Mouse (Mus musculus) retina, postnatal 7 days (tissue): Measurements from ENCODE around the gene V1ra8.
"Not testable (repeated sequence)": the region's sequence is repeated elsewhere in the genome, so short reads cannot be mapped to it uniquely, and the experiment has no call there.

Experiments used
- DNase-seq: peaks from one replicate; pipeline ENCODE4 v3.0.0-alpha.2; 2012; ENCODE audit warnings: low read depth, low spot score

Gene V1ra8

GRCm38 (mm10) chr6:90202493-90202892 lies at the start of gene V1ra8:
TSS of gene V1ra8 (plus strand) at chr6:90202793.
- DNase-seq = not testable (repeated sequence)

- DNase-seq = no peak
Measured at GRCm38 (mm10) chr6:90160139-90160538, 42.5 kb upstream of the V1ra8 start.

GRCm38 (mm10) chr6:90174508-90174907 lies 28.1 kb upstream of the V1ra8 start, which contains the start of gene Vmn1r52:
TSS of gene Vmn1r52 (plus strand) at chr6:90174808.
- no peak for DNase-seq

GRCm38 (mm10) chr6:90224338-90224737 lies 21.7 kb downstream of the V1ra8 start, which contains the start of gene Vmn1r53:
TSS of gene Vmn1r53 (minus strand) at chr6:90224438.
- DNase-seq = no peak

- not testable (repeated sequence) for DNase-seq
Measured at GRCm38 (mm10) chr6:90232114-90232513, 29.5 kb downstream of the V1ra8 start.

GRCm38 (mm10) chr6:90232681-90233080 lies 30.1 kb downstream of the V1ra8 start:
- no peak for DNase-seq

- no peak for DNase-seq
Measured at GRCm38 (mm10) chr6:90244019-90244418, 41.4 kb downstream of the V1ra8 start.

GRCm38 (mm10) chr6:90246000-90246399 lies 43.4 kb downstream of the V1ra8 start, which contains the start of gene Vmn1r54:
TSS of gene Vmn1r54 (plus strand) at chr6:90246300.
- no peak for DNase-seq
